Mouse (Mus musculus): ENCODE measurements around the gene Swi5.

Gene Swi5

DNA sequence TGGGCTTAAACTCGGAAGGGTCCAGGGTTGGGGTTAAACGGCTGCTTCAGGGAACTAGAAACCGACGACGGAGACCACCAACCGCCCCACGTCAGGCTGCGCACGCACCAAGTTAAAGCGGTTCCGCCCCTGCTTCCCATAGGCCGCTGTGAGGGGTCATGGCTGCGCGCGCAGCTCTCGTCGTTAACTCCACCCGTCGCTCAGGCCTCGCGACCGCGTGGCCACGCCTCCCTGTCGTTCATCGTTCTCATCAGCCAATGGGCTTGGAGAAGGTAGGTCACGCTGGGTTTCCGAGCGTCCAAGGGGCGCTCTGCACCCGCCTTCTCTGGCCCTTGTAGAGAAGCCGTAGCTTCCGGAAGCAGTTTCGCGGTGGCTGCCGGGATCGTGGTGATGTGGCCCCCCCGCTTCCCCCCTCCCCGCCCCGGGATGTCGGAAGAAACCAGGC lies at the start of gene Swi5:
Swi5 (minus strand) TSS at position 153 of the 445 bp plus-strand sequence.
- peak; percentile 100 for DNase-seq (ENCODE audit: low read depth, low spot score)

DNA sequence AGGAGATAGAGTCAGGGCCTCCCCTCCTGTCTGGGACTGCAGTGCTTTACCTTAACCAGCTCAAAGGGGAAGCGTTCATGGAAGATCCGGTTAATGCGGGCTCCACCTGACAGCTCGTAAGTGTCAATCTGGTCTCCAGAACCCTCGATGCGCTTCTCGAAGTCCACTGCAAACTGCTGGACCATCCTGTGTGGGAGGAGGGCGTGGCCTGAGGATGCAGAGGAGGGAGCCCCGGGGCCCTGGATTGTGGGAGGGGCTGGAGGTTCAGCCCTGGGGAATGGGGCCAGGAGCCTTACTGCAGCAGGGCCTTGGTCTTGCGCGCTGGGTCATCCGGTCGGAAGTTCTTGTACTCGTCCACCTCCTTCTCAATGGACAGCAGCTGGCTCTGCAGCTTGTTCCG lies 48.0 kb upstream of the Swi5 start:
- DNase-seq (ENCODE audit: low read depth, low spot score) = no peak

DNA sequence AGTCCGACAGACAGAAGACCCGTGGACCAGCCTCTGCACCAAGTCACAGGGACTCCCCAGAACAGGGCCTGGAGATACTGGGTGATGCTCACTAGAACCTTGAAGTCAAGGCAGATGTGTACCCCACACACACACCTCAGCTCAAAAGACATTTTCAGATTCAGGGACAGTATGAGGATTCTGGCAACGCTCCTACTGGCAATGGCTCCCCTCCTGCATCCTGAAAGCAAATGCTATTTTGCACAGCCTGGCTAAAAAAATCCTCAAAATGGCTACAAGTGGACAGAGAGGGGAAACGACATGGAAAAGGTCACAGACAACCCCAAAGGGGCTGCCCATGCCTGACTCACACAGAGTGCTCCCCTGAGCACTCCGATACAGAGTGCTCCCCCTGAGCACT lies 44.3 kb upstream of the Swi5 start:
- DNase-seq (ENCODE audit: low read depth, low spot score) = no peak

DNA sequence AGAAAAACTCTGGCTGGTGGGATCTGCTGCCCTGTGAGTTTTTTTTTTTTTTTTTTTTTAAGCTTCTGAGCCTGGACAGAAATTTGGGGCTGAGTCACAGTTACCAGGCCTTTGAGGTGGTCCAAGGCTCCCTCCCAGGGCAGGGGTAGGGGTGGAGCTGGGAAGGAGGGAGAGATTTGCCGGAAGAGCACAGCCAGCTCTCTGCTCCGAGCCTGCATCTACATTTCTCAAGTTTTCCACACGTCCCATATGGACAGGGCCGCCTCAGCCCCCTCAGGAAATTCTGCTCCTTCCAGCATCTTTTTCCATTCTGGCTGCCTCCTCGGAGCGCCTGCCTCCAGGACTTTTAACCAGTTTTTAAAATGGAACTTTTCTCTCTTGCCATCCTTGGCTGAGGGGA lies 41.7 kb upstream of the Swi5 start:
- no peak for DNase-seq (ENCODE audit: low read depth, low spot score)

DNA sequence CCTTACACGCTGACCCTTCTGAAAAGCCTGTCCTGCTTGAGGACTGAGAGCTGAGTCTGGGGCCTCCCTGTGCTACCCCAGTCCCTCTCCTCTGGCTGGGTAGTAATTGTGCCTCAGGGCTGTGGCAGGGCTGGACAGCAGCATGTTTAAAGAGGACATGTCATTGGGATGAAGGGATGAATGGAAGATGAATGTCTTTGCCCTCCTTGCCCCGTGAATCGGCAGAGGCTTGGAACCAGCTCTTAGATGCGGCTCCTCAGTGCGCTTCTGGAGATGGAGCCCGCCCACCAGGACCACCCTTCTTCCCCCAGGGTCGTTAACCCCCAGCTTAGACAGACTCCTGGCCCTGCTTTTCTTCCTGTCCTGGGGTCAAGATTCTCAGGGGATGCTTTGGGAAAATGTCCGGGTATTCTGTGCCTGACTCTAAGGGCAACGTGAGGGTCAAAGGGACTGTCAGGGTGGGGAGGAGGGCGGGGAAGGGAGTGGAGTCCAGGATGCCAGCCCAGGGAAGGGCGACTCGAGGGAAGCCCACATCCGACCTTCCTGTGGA lies 41.1 kb upstream of the Swi5 start:
- DNase-seq (ENCODE audit: low read depth, low spot score) = no peak

DNA sequence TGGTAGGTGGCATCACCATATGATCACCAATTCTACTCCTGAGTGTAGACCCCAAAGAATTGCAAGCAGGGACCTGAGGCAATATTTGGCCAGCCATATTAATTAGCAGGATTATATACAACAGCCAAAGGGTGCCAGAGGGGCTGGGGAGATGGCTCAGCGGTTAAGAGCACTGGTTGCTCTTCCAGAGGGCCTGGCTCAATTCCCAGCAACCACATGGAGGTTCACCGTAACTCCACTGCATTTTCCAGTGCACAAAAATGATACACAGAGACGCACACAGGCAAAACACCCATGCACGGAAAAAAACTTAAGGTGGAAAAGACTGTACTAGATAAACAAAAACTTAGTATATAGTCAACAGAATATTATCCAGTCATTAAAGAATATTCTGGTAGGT lies 39.3 kb upstream of the Swi5 start:
- no peak for DNase-seq (ENCODE audit: low read depth, low spot score)

DNA sequence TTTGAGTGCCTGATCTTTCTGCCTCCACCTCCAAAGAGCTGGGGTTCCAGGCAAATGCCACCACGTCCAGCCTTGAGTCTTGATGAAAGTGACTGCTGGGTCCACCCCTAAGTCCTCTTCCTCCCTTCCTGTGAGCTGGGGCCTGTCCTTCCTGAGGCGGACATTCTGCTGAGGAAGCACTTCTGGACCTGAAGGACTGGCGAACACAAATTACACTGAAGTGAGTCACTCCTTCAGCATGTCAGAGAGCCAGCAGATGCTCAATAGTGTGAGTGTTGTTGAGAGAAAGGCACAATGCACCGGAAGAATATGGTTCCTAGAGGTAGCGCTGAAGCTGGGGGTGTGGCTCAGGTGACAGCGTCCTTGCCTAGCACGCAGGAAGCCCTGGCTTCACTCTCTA lies 37.5 kb upstream of the Swi5 start:
- DNase-seq (ENCODE audit: low read depth, low spot score) = no peak

DNA sequence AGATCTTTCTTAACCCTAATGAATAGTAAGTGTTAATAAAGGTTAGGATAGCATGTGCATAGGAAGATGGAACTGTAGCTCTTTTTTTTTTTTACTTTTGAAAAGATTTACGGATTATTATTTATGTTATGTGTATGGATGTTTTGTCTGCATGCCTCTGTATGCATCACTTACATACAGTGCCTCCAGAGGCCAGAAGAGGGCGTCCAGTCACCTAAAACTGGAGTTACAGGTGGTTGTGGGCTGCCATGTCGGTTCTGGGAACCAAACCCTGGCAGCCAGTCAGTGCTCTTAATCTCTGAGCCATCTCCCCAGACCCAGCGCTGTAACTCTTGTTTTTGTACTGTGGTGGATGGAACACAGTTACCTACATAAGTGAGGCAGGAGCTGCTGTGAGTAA lies 36.4 kb upstream of the Swi5 start:
- no peak for DNase-seq (ENCODE audit: low read depth, low spot score)

DNA sequence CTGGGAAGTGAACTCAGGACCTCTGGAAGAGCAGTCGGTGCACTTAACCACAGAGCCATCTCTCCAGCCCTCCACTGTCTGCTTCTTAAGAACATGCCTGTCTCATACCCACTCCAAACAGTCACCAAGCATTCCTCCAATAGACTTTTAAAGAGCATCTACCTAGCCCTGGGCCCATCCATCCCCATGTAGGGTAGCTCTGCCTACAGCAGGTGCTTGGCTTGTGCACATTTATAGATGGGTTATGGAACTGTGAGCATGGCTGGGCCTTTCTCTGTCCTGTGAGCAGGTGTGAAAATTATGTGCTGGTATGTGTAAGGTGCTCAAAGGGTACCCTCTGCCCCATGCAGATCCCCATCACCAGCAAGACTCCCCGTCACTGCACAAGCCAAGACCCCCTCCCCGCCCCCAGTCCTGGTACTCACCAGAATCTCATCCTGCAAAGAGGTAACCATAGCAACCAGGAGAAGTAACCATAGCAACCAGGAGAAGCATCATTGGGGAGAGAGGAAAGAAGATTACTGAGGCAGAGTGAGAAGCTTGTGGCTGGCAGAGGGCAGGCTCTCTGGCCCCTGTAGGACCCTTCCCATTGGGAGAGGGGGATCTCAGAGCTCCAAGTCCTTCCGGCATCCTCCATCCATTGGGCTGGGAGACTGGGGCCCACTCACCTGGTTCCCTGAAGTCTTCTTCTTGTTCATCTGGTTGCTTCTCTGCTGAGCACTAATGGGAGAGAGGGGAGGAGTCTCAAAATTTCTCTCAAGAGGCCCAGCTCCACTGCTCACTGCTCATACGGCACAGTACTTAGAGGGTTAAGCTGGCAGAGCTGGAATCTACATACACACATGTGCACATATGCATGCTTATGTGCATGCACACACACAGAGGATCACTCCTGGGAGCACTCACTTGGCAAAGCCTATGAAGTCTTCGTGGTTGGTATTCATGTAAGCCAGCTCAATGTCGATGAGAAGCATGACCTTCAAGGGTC lies 35.2 kb upstream of the Swi5 start:
- DNase-seq (ENCODE audit: low read depth, low spot score) = no peak

DNA sequence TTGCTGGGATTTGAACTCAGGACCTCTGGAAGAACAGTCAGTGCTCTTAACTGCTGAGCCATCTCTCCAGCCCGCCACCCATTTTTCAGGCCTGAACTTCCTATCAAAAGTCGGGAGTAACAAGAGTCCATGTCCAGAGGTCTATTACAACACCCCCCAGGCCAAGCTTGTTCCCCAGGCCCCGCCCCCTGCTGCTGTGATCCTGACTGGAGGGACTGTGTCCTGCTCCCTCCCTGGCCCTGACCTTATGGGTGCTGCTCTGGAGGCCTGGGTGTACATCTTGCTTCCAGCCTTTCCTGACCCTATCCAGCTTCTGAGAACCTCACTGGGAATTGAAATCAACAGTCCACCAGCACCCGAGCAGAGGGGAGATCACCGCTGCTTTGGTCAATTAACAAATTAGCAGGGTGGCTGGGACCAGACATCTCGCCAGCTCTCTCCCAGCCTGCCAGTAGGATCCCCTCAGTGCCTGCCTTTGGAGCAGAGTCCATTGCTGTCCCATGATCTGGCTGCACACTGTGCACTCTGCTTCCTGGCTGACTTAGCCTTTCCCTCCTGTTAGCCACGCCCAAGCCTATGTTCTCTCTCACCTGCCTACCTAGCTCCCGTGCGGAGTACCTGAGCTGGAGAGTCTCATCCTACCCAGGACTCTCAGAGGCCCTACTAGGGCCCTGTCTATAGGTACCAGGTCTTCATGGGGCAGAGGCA lies 33.9 kb upstream of the Swi5 start:
- no peak for DNase-seq (ENCODE audit: low read depth, low spot score)

DNA sequence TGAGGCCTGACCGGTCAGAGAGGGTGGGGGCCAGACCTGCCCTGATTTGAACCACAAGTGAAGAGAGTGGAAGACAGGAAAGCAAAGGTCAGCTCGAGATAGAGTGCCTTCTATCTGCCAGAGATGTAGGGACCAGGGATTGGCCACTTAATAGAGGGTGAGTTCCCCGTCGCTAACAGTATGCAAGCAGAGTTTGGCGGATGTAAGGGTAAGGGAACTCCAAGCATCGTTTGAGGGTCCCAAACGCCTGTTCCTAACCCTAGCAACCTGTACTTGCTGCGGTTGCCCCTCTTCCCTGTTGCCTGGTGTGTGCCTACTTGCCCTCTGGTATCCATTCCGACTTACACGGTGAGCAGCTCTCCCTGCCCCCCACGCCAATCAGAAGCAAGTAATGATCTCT lies 32.8 kb upstream of the Swi5 start:
- no peak for DNase-seq (ENCODE audit: low read depth, low spot score)

DNA sequence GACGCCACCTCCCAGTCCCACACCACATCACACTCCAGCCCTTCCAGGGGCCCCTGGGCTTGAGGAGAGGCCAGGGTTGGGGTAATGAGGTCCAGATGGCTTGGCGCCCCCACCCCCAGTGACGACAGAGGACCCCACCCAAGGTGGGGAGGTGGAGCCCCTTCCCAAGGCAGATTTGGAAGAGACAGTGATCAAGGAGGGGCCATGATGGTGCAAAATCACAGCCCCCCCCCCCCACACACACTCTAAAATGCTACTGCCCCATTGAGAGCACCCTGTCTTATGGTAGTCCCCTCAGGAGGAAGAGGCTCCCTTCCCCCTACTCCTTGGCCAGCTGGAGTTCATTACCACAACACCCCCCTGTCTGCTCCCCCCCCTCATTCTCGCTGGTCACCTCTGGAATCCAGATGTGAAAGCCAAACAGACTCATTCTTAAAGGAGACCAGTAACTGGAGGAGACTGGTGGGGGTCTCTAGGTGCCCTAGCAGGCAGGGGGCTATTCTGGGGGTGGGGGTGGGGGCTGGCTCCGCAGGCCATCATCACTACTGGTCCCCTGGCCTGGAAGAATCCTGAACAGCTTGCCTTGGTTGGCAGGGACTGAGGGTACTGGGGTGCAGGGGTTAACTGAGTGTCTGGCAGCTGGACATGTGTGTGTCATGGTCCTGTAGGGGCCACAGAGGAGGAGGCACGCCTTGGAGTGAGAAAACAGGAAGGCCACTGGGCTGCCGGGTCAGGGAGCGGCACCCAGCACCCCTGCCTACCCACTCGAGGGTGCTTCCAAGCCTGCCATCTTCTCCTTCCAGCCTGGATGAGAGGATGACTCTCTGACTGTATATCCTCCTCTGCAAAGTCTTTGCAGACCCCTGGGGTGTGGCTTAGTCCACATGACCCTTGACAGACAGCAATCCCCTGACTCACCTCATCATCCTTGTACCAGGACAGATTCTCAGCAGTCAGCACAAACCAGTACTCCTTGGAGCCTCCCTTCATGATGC lies 32.0 kb upstream of the Swi5 start:
- no peak for DNase-seq (ENCODE audit: low read depth, low spot score)

DNA sequence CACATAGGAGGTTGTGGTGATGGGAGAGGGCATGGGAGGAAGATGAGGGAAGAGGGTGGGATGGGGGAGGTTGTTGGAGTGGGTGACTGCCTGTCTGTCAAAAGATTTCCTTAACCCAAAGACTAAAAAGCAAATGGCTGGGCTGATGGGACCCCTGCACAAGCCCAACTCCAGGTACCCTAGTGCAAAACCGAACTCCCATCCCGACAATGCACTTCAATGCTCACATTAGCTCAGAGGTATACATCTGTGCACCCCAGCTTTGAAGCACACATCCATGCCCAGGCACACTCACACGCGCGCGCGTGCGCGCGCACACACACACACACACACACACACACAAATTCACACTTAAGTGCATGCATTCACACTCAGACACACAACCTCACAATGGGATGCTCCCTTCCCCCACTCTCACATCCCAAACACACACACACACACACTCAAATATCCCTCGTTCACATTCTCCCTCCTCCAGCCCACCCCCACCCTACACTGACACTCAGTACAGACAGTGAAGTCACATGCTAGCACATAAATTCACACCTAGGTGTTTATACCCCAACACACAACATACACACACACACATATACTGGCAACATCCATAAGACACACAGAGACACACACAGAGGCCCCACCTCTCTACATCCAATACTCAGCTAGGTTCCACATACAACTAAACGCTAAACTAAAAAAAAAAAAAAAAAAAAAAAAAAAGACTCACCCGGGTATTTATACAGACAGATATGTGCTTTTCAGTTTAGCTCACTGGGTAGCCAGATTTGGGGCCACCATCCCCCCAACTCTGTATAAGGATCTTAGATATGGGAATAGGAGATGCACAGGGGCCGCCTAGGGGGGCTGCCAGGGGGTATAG lies 31.1 kb upstream of the Swi5 start:
- no peak for DNase-seq (ENCODE audit: low read depth, low spot score)

DNA sequence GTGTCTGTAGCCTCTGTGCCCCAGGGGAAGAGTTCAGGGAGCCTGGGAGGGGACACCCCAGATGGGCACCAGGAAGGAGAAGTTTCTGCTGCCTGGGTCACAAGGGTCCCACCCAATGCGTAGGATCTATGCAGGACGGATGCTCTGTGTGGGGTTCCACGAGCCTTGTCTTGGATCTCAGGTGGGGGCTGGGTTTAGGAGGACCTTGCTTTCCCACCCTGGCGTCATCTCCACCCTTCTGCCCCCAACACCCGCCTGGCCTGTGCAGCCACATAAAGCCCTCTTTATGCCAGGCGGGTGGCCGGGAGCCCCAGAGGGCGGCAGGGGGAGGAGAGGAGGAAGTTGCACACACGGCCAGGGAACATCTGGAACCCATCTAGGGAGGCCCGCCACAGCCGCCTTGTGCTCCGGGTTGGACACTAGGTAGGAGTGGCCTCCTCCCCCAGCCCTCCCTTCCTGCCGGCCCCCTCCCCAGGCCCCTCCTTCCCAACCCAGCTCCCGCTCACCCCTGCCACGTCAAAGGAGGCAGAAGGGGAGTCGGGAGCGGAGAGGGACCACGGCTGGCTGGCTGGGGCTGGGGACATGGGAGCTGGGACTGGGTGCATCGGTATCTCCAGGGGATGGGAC lies 30.0 kb upstream of the Swi5 start:
- no peak for DNase-seq (ENCODE audit: low read depth, low spot score)

DNA sequence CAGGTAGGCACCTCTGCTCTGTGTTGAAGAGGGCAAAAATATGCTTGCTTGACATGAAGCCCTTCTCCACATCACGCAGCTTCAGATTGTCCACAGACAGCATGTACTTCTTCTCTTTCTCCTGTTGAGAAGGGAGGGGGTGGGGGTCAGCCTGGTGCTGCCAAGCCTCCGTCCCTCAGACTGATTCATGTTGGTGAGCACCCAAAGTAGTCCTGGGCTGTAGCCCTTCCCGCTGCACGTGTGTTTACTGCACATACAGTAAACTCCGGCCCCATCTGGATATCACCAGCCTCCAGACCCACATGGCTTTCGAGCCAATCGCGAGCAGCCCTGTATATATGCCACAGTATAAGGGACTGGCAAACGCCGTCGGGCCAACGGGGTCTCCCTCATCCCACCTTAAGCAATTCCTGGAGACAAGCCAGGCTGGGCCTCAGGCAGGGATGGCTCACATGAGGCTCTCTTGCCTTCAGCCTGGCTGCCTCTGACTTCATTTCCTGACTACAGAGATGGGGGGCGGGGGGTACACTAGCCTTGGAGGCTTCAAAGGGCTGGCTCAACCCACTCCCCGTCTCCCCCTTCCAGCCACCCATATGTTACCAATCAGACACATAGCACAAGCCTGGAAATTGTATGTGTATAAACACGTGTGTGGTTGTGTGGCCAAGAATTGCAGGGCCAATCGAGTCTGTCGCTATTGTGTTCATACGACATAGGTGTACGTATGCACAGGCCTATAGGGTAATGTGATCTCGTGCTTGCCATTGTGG lies 29.2 kb upstream of the Swi5 start:
- DNase-seq (ENCODE audit: low read depth, low spot score) = no peak

DNA sequence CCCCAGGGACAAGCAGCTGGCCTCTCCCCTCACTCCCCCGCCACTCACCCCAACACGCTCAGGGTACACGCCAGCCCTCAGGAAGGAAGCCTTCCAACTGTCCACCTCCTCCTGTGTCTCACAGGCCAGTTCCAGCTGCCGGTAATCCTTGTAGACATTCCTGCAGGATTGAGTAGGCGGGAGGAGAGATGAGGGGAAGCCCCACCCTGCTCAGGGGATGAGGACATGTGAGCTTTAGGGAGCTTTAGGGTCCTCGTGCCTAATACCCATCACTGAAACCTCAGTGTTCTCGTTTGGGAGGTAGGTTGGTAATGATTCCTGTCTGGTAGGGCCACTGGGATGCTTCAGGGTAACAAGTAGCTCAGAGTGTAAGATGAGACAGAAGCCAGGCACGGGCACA lies 27.9 kb upstream of the Swi5 start:
- no peak for DNase-seq (ENCODE audit: low read depth, low spot score)

DNA sequence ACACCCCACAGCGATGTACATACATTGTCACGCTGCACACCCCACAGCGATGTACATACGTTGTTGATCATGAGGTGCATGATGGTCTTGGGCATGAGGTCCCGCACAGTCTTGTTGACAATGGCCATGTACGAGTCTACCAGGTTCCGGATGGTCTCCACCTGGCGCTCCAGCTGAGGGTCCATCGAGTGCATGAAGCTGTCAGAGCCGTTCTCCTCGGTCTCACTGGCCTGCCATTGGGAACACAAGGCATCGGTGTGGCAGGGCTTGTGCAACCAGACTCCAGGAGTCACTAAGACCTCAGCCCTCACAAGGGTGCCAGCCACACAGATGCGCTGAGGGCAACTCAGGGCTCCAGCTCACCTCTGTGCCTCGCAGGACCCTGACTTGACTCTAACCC lies 27.0 kb upstream of the Swi5 start:
- DNase-seq (ENCODE audit: low read depth, low spot score) = no peak

DNA sequence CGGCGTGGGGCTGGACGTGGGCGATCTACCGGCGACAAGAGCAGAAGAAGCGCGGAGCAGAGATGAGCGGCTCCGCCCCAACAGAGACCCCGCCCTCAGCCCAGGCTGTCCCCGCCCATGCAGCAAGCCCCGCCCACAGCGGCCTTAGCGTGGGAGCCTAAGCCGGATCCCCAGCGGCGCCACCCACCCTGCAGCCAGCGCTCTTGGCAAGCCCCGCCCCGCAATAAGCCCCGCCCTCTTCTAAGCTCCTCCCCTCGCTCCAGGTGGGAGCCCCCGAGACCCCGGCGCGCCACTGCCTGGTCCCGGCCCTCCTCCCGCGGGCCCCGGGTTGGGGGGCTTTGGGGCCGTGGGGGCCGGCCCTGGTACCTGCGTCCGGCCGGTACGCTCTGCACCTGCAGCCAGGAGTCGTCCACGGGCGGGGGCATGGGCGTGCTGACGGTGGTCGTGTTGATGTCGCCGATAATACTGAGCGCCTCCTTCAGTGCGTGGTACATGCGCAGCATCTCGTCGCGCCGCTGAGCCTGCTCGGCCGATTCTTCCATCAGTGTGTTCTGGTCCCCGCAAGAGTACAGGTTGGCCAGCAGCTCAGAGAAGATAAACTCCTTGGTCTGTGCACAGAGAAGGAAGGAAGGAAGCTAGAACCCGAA lies 24.6 kb upstream of the Swi5 start:
- peak; percentile 89 for DNase-seq (ENCODE audit: low read depth, low spot score)

All from A20 (cell line).